Mouse (Mus musculus) adrenal gland, adult 18-20 months (tissue): ENCODE measurements at regions not wholly inside any gene's neighbourhood (a gene's known extent, or its start where the extent isn't known, plus 50 kb on each side); places are given as distances from the start of the nearest gene placed in this dataset.

Source experiments
- DNase-seq, 2 experiments: peaks; one replicate each; pipeline ENCODE4 v3.0.0; 2021 to 2022; ENCODE audit warnings: low spot score in 2 of 2

GRCm38 (mm10) chr1:121144981-121145380 lies 187.4 kb downstream of the Insig2 start:
- no peak for DNase-seq

GRCm38 (mm10) chr1:121153476-121153875 lies 178.9 kb downstream of the Insig2 start:
- DNase-seq: no peak

DNA sequence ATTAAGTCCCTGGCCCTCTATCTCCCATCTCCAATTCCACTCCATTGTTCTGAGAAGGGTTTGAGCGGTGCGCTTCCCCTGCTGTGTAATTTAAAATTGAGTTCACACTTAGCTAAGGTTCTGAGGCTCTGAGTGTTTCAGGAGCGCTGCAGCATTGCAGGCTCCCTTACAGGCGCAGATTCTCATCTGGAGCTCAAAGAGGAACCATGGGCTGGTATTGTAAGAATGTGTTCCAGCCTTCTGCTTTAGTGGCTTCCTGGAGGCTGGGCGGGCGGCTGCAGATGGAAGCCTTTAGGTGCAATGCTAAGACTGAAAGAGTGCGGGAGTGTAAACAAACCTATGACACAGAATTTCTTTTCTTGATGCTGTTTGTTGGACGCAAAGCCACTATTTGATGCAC lies 177.8 kb downstream of the Insig2 start:
- no peak for DNase-seq

DNA sequence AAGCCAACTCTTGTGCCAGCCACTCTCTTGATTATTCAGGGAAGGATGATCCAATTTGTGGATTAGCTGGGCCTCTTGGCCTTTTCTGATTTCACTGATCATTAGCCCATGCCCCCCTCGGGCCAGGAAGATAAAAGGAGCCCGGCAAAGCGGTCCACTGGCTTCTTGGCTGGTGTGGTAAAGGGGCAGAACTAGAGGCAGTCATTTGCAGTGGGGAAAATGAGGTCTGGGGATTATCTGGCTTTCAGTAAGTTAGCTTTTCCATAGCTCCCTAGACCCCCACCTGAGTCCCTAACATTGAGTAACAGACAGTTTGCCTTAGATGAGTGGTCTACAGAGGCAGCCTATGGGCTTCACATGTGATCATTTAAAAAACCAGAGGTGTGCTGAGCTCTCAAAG lies 163.7 kb downstream of the Insig2 start:
- no peak for DNase-seq

- no peak for DNase-seq
These were observed 155.8 kb downstream of the Insig2 start for GRCm38 (mm10) chr1:121176541-121176940.

GRCm38 (mm10) chr1:121177136-121177907 lies 155.1 kb downstream of the Insig2 start:
- DNase-seq: no peak

DNA sequence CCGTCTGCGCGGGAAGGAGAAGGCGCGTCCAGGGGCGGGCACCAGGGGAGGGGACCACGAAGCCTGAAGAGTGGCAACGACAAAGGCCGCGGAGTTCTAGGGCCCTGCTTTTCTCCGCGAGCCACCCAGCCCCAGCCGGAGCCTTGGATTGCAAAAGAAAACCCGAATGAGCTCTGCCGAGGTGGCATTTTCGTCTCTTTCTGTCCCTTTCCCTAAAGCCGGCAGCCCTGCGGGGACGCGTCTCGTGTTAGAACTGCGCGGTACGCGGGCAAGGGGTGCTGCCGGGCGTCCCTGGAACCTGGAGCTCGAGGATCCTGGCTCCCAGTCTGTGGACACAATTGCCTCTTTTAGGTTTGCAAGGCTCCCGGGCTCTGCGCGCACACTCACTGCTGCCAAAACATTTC lies 154.5 kb downstream of the Insig2 start:
- no peak for DNase-seq

GRCm38 (mm10) chr1:121178611-121179245 lies 153.7 kb downstream of the Insig2 start:
- no peak for DNase-seq

DNA sequence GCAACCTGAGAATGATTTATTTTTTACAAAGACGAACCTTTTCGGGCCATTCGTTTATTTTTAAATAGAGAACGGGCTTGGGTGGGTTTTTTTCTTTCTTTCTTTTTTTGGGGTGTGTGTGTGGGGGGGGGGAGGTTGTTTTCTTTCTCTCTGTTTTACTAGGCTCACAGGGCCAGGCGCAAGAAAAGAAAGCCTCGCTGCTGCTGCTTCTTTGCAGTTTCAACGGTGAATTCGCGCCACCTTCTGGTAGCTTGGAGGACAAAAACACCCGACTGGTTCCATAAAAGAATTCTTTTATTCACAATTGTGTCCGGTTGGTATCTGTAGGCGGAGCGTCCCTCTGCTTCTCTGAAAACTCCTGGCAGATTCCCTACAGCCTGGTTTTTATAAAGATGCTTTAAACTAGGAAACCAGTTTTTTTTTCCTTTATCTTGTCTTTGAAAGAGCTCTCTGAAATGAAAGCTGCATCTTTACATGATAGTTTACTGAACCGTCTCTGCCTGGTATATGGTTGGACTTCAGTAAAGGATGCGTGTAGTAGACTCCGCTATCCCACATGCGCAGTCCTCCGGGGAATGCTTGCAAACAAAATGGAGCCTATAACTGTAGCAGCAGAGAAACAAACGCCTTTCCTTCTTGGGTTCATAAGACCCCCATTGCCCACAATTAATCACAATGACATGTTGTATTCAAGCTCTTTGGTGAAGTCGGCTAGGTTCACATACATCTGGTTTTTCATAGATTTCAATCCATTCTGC lies 151.9 kb downstream of the Insig2 start:
- peak; percentile 59 to 60 for DNase-seq

DNA sequence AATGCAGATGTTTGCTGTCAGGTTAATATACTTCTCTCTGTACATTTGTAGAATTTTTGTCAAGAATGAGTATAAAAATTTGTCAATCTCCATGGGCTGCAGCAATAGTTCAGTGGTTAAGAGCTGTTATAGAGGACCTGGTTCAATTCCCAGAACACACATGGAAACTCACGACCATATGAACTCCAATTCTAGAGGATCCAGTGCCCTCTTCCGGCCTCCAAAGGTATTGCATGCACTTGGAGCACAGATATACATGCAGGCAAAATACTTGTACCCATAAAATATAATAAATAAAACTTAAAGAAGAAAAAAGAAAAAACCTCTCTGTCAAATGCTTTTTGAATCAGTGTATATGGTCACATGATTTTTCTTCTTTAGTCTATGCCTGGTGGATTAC lies 143.5 kb downstream of the Insig2 start:
- no peak for DNase-seq

DNA sequence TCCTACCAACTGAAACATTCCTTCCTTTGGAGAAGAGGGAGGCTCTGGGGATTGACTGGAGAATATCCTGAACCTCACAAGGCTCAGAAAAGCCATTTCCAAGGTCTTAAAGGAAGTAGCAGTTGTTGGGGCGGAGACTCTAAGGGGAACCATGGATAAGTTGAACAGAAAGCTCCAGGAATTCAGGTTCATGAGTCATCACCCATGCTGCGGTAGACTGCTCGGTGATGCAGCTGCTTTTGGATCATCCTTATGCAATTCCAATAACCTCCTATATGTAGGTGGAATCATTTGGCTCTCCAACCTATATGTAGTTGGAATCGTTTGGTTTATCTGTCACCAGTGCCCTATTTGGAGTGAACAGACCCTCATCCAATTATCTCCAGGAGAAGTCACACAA lies 137.6 kb downstream of the Insig2 start:
- no peak for DNase-seq

GRCm38 (mm10) chr1:121215843-121216242 lies 116.5 kb downstream of the Insig2 start:
- DNase-seq: no peak

- DNase-seq: no peak
These were observed 108.1 kb downstream of the Insig2 start for GRCm38 (mm10) chr1:121224250-121224649.

GRCm38 (mm10) chr1:121226466-121227232 lies 105.7 kb downstream of the Insig2 start:
- DNase-seq: no peak

GRCm38 (mm10) chr1:121227233-121227594 lies 105.2 kb downstream of the Insig2 start:
- no peak for DNase-seq

DNA sequence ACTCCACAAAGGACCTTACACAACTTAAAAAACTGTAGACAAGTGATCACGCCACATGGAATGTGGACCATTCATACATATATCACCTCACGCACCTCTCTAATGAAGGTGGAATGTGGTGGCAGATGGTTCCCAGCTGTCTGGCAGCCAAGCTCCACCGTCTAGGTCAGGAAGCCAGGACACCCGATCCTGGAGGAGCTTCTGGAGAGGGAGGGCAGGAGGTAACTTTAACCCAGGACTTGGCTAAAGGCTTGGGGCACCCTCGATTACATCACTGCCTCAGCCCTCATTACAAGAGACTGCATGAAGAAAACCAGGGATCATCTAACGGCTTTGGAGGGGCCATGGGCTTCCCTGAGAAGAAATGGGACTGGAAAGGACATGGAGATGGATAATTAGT lies 88.8 kb downstream of the Insig2 start:
- DNase-seq: no peak

DNA sequence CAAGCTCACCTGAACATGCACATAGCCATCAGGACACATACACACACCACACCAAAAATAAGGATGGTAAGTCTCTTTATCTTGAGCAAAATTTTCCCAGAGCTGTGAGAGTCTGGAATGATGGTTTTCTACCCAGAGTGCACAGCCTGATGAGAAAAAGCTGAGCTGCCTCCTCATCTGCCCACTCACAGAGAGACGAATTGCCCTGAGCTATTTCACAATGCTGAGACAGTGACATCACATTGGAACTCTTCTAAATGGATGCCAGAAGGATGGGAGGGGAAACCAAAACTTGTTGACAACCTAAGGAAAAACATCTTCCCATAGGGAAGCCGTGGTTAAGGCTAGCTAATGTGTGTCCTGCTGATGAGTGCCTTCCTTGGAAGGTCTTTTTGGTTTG lies 84.8 kb downstream of the Insig2 start:
- DNase-seq: no peak

DNA sequence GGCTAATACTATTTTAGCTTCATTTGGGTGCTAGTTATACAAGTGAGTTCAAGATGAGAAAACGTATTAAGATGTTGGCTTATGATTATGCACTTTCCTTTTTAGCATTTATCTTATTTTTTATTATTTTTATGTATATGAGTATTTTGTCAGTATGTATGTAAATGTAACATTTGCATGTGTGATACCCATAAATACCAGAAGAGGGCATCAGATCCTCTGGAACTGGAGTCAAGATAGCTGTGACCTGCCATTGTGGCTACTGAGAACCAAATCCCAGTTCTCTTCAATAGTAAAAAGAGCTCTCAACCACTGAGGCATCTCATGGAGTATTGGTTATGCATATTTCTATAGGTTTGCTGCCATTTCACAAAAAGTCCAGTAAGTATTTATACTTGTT lies 83.3 kb downstream of the Insig2 start:
- no peak for DNase-seq

GRCm38 (mm10) chr1:121250686-121251085 lies 81.7 kb downstream of the Insig2 start:
- DNase-seq: no peak

- DNase-seq: no peak
These were observed 80.3 kb downstream of the Insig2 start for GRCm38 (mm10) chr1:121252056-121252455.

GRCm38 (mm10) chr1:121254196-121254595 lies 78.2 kb downstream of the Insig2 start:
- no peak for DNase-seq
